Comparison of ENCODE assay signal across 14 mouse cellular contexts in genomic region chr9:95581021-95581757, GRCm38 (mm10). TPM values are rescaled to one million over a fixed set of nuclear protein-coding genes. Genes with fewer than 3 reads are reported as not detected.
DNase-seq lines count a peak whose midpoint lies in the region; ATAC-seq and TF ChIP-seq lines count a peak whose summit lies in the region.
"Had no signal": no experiment of that assay in that cellular context is flagged by ENCODE, and none has a peak within 500 bp of the region (broad histone marks: within the 10 kb centered on the region; RNA-seq: fewer than 3 reads in every experiment).

No protein-coding gene starts in this region.

- H3K27ac ChIP-seq in heart, embryonic 13.5 days (replicated peaks), result no peak overlapping the region
- H3K27ac ChIP-seq in midbrain, embryonic 16.5 days (ENCODE audit: low read length), result no peak overlapping the region
- no peak overlapping the region for H3K27ac ChIP-seq in midbrain, postnatal 0 days (ENCODE audit: low read depth, low read length)
- H3K27ac ChIP-seq in limb, embryonic 10.5 days, result peak overlapping the region; percentile 53
- peak overlapping the region; percentile 87 for H3K27ac ChIP-seq in liver, postnatal 0 days (ENCODE audit: low read depth)
- H3K27ac ChIP-seq: gastrocnemius, adult 2 months had no signal

- H3K9ac ChIP-seq in heart, embryonic 13.5 days, result no peak overlapping the region
- no peak overlapping the region for H3K9ac ChIP-seq in midbrain, embryonic 16.5 days (ENCODE audit: low read depth, low read length)
- no peak overlapping the region for H3K9ac ChIP-seq in midbrain, postnatal 0 days (replicated peaks; ENCODE audit: low read length, poor library complexity, severe bottlenecking)
- H3K9ac ChIP-seq in liver, postnatal 0 days (replicated peaks), result peak overlapping the region; percentile 13; the same call in 1 of the 2 replicates

- TF ChIP-seq CTCF in midbrain, postnatal 0 days (IDR thresholded peaks at IDR 0.05), result no peak
- TF ChIP-seq CTCF in liver, postnatal 0 days (IDR thresholded peaks at IDR 0.05; ENCODE audit: low read depth), result no peak

- intact Hi-C loops in heart, postnatal 10 days (cut with DNase I), result no loop called here

- no peaks in the 10 kb centered on the region for H3K9me3 ChIP-seq in heart, embryonic 13.5 days
- H3K9me3 ChIP-seq in midbrain, embryonic 16.5 days (replicated peaks; ENCODE audit: control insufficient read depth, low read length, poor library complexity, severe bottlenecking), result no peaks in the 10 kb centered on the region; the same call in 1 of the 2 replicates
- no peaks in the 10 kb centered on the region for H3K9me3 ChIP-seq in midbrain, postnatal 0 days (ENCODE audit: low read length)
- no peaks in the 10 kb centered on the region for H3K9me3 ChIP-seq in limb, embryonic 10.5 days (replicated peaks)
- no peaks in the 10 kb centered on the region for H3K9me3 ChIP-seq in liver, postnatal 0 days (ENCODE audit: low read length)

- no peak for ATAC-seq in heart, embryonic 13.5 days (ENCODE audit: extremely low read depth, insufficient number of reproducible peaks, low FRiP score, low TSS enrichment)
- no peak for ATAC-seq in midbrain, embryonic 16.5 days
- ATAC-seq in midbrain, postnatal 0 days (ENCODE audit: low FRiP score), result no peak
- ATAC-seq in liver, postnatal 0 days, result peak; percentile 96
- ATAC-seq: lung, postnatal 0 days had no signal

- peaks cover 12% of the 10 kb centered on the region; the same call in 1 of the 2 replicates for H3K4me1 ChIP-seq in heart, embryonic 13.5 days
- H3K4me1 ChIP-seq in midbrain, embryonic 16.5 days (ENCODE audit: control insufficient read depth, insufficient read depth, low read length), result peaks cover 6% of the 10 kb centered on the region
- H3K4me1 ChIP-seq in midbrain, postnatal 0 days (ENCODE audit: insufficient read depth, low read length), result no peaks in the 10 kb centered on the region
- peaks cover 22% of the 10 kb centered on the region for H3K4me1 ChIP-seq in limb, embryonic 10.5 days
- H3K4me1 ChIP-seq in liver, postnatal 0 days (ENCODE audit: insufficient read depth), result no peaks in the 10 kb centered on the region

- no peaks in the 10 kb centered on the region for H3K36me3 ChIP-seq in heart, embryonic 13.5 days
- H3K36me3 ChIP-seq in midbrain, embryonic 16.5 days (ENCODE audit: control insufficient read depth, insufficient read depth, low read length), result no peaks in the 10 kb centered on the region
- no peaks in the 10 kb centered on the region for H3K36me3 ChIP-seq in midbrain, postnatal 0 days (ENCODE audit: insufficient read depth, low read length)
- H3K36me3 ChIP-seq in limb, embryonic 10.5 days, result no peaks in the 10 kb centered on the region
- H3K36me3 ChIP-seq in liver, postnatal 0 days (replicated peaks; ENCODE audit: insufficient read depth, low read length), result no peaks in the 10 kb centered on the region

- 32% methylated on average over 16 of the region's 16 CpGs for WGBS in heart, embryonic 13.5 days
- 48% methylated on average over 16 of the region's 16 CpGs for WGBS in midbrain, embryonic 16.5 days
- WGBS in midbrain, postnatal 0 days, result 47% methylated on average over 16 of the region's 16 CpGs
- WGBS in limb, embryonic 10.5 days, result 58% methylated on average over 16 of the region's 16 CpGs
- 43% methylated on average over 16 of the region's 16 CpGs for WGBS in liver, postnatal 0 days (ENCODE audit: insufficient replicate concordance)

- H3K4me3 ChIP-seq in heart, embryonic 13.5 days, result no peak overlapping the region
- H3K4me3 ChIP-seq in midbrain, embryonic 16.5 days (ENCODE audit: low read depth, low read length), result no peak overlapping the region
- no peak overlapping the region for H3K4me3 ChIP-seq in midbrain, postnatal 0 days (ENCODE audit: low read depth, low read length)
- H3K4me3 ChIP-seq in limb, embryonic 10.5 days, result 0 out of 2 replicates have a peak overlapping the region, but pooled peaks have one; percentile 45
- 0 out of 2 replicates have a peak overlapping the region, but pooled peaks have one; percentile 29 for H3K4me3 ChIP-seq in liver, postnatal 0 days (ENCODE audit: low read depth, low read length)

- no peak for DNase-seq in heart, postnatal 10 days
- DNase-seq in midbrain, postnatal 0 days (ENCODE audit: low spot score), result no peak
- DNase-seq in limb, embryonic 10.5 days (ENCODE audit: low spot score), result no peak
- peak; percentile 69 for DNase-seq in liver, postnatal 0 days
- no peak for DNase-seq in urinary bladder, adult 2 months (ENCODE audit: low spot score)
- DNase-seq in Muller cell, postnatal 12 days (ENCODE audit: inconsistent ontology term), result no peak
- DNase-seq: adrenal gland, postnatal 10 days; cerebellum, postnatal 25 days; gastrocnemius, adult 2 months had no signal

- peak; percentile 87 for TF ChIP-seq EP300 in liver, postnatal 0 days (IDR thresholded peaks at IDR 0.05; ENCODE audit: low read depth)

- peak overlapping the region; percentile 73 for H3K4me2 ChIP-seq in heart, embryonic 13.5 days
- peak overlapping the region; percentile 52; the same call in 1 of the 2 replicates for H3K4me2 ChIP-seq in midbrain, embryonic 16.5 days (ENCODE audit: low read length)
- H3K4me2 ChIP-seq in midbrain, postnatal 0 days (ENCODE audit: low read depth, low read length, poor library complexity, severe bottlenecking), result no peak overlapping the region
- peak overlapping the region; percentile 47 for H3K4me2 ChIP-seq in liver, postnatal 0 days (ENCODE audit: low read depth, low read length)

- H3K27me3 ChIP-seq in heart, embryonic 13.5 days (replicated peaks), result peaks cover 12% of the 10 kb centered on the region
- H3K27me3 ChIP-seq in midbrain, embryonic 16.5 days (ENCODE audit: control insufficient read depth, insufficient read depth, low read depth, low read length), result no peaks in the 10 kb centered on the region; the same call in none of the 2 replicates
- no peaks in the 10 kb centered on the region for H3K27me3 ChIP-seq in midbrain, postnatal 0 days (ENCODE audit: insufficient read depth, low read length)
- peaks cover 14% of the 10 kb centered on the region for H3K27me3 ChIP-seq in limb, embryonic 10.5 days (ENCODE audit: low read depth, poor library complexity, severe bottlenecking)
- H3K27me3 ChIP-seq in liver, postnatal 0 days (ENCODE audit: insufficient read depth, low read length), result no peaks in the 10 kb centered on the region
- H3K27me3 ChIP-seq: CH12.LX had no signal

RNA-seq across cellular contexts. Expression of gene Paqr9, which starts 21.7 kb away (rescaled TPM):
- polyA plus RNA-seq in heart, embryonic 13.5 days (2015; fragmentation: Nextera tagmentation; extraction: Ambion mirVana), result 0.39 and 0.68 TPM in 2 replicates
- total RNA-seq in heart, postnatal 10 days (2021), result 10 to 100 TPM; 45.9 to 56.3 TPM
- 5.5 and 5.7 TPM in 2 replicates for polyA plus RNA-seq in midbrain, embryonic 16.5 days (2015; fragmentation: Nextera tagmentation; extraction: Ambion mirVana)
- total RNA-seq in midbrain, postnatal 0 days (2014; rRNA removed), result 29.5 and 32.3 TPM in 2 replicates
- 6.1 and 6.5 TPM in 2 replicates for polyA plus RNA-seq in midbrain, postnatal 0 days (2015; fragmentation: Nextera tagmentation; extraction: Ambion mirVana)
- 0.09 and 0.10 TPM in 2 replicates for polyA plus RNA-seq in limb, embryonic 10.5 days (2016; fragmentation: Nextera tagmentation; extraction: Ambion mirVana)
- 63.6 and 68.7 TPM in 2 replicates for polyA plus RNA-seq in liver, postnatal 0 days (2015; fragmentation: Nextera tagmentation; extraction: Ambion mirVana)
- polyA plus RNA-seq in urinary bladder, adult 2 months (2012; rRNA removed), result 0.25 and 0.44 TPM in 2 replicates
- total RNA-seq: CH12.LX had no signal

RNA-seq across cellular contexts. Expression of gene Pcolce2, which starts 56.2 kb away (rescaled TPM):
- 0.64 and 0.91 TPM in 2 replicates for polyA plus RNA-seq in heart, embryonic 13.5 days (2015; fragmentation: Nextera tagmentation; extraction: Ambion mirVana)
- 10 to 100 TPM; 27.3 to 29.3 TPM for total RNA-seq in heart, postnatal 10 days (2021)
- 1.7 and 2.3 TPM in 2 replicates for polyA plus RNA-seq in midbrain, embryonic 16.5 days (2015; fragmentation: Nextera tagmentation; extraction: Ambion mirVana)
- 0.66 and 1.7 TPM in 2 replicates for total RNA-seq in midbrain, postnatal 0 days (2014; rRNA removed)
- 2.0 and 2.1 TPM in 2 replicates for polyA plus RNA-seq in midbrain, postnatal 0 days (2015; fragmentation: Nextera tagmentation; extraction: Ambion mirVana)
- 7.0 and 7.1 TPM in 2 replicates for polyA plus RNA-seq in limb, embryonic 10.5 days (2016; fragmentation: Nextera tagmentation; extraction: Ambion mirVana)
- polyA plus RNA-seq in liver, postnatal 0 days (2015; fragmentation: Nextera tagmentation; extraction: Ambion mirVana), result 15.7 and 20.6 TPM in 2 replicates
- 3.4 and 10.0 TPM in 2 replicates for polyA plus RNA-seq in urinary bladder, adult 2 months (2012; rRNA removed)
- total RNA-seq: hematopoietic stem cell, adult 5-6 weeks had no signal

Comparison
In these comparisons a context has a peak if more than half of its experiments do, and no peak if none do; other contexts are left out.
1. H3K27ac ChIP-seq: peak in limb, embryonic 10.5 days (single experiment) and liver, postnatal 0 days (single experiment); none in heart, embryonic 13.5 days (single experiment), midbrain, embryonic 16.5 days (single experiment) and midbrain, postnatal 0 days (single experiment).
2. H3K4me3 ChIP-seq: peak in limb, embryonic 10.5 days (single experiment) and liver, postnatal 0 days (single experiment); none in heart, embryonic 13.5 days (single experiment), midbrain, embryonic 16.5 days (single experiment) and midbrain, postnatal 0 days (single experiment).